Mouse (Mus musculus) midbrain, postnatal 0 days (tissue): Measurements from ENCODE around the gene Olfr45. TPM values are rescaled to one million over a fixed set of nuclear protein-coding genes. Genes with fewer than 3 reads are reported as not detected.
A peak's percentile ranks its signal among the peaks of the same experiment; 100 is the strongest.

Source experiments
- ATAC-seq: fragments of 200-750 bp; cut with Nextera tagmentation; 2 replicates; pipeline ENCODE4 v1.8.0; 2017; ENCODE audit warnings: moderate number of reproducible peaks, mild to moderate bottlenecking, moderate TSS enrichment, moderate library complexity; ENCODE audit not compliant: low FRiP score
- DNase-seq: peaks from one replicate; pipeline ENCODE4 v3.0.0-alpha.2; 2015; ENCODE audit warnings: low spot score
- H3K27ac ChIP-seq: fragments of 300-500 bp; sonication (generic); 2 replicates; pipeline ENCODE4 v1.5.1; 2014; ENCODE audit warnings: low read depth, mild to moderate bottlenecking, low read length, mixed read lengths
- H3K27me3 ChIP-seq: fragments of 300-500 bp; sonication (generic); 2 replicates; pipeline ENCODE4 v1.6.1; 2014; ENCODE audit warnings: low read length, control low read depth, mixed read lengths; ENCODE audit not compliant: insufficient read depth
- H3K36me3 ChIP-seq: fragments of 300-500 bp; sonication (generic); 2 replicates; pipeline ENCODE4 v1.6.1; 2014; ENCODE audit warnings: low read length, control low read depth, mixed read lengths; ENCODE audit not compliant: insufficient read depth
- H3K4me1 ChIP-seq: fragments of 300-500 bp; sonication (generic); 2 replicates; pipeline ENCODE4 v1.6.1; 2014; ENCODE audit warnings: mild to moderate bottlenecking, control low read depth, antibody characterized with exemption, low read length, mixed read lengths; ENCODE audit not compliant: insufficient read depth
- H3K4me2 ChIP-seq: fragments of 300-500 bp; sonication (generic); 2 replicates; pipeline ENCODE4 v1.6.1; 2014; ENCODE audit warnings: low read depth, mild to moderate bottlenecking, low read length, mixed read lengths; ENCODE audit not compliant: poor library complexity, severe bottlenecking
- H3K4me3 ChIP-seq: fragments of 300-500 bp; sonication (generic); 2 replicates; pipeline ENCODE4 v1.5.1; 2014; ENCODE audit warnings: low read depth, mild to moderate bottlenecking, low read length, moderate library complexity
- H3K9ac ChIP-seq: fragments of 300-500 bp; sonication (generic); replicated peaks from 2 replicates; pipeline ENCODE4 v1.6.1; 2014; ENCODE audit warnings: mild to moderate bottlenecking, low read length, moderate library complexity, mixed read lengths; ENCODE audit not compliant: poor library complexity, severe bottlenecking
- H3K9me3 ChIP-seq: fragments of 300-500 bp; sonication (generic); 2 replicates; pipeline ENCODE4 v1.6.1; 2016; ENCODE audit warnings: low read length, control low read depth
- CTCF ChIP-seq: IDR thresholded peaks from 2 replicates; pipeline ENCODE4 v1.5.1; 2016; ENCODE audit warnings: antibody characterized with exemption, mild to moderate bottlenecking
- WGBS: fragments of 180-500 bp; shearing (Covaris S2); extraction: QIAGEN DNeasy Blood & Tissue Kit; methylation state at CpG from one replicate; pipeline ENCODE4 v1.1.7; 2014; 5-methylcytosine and 5-hydroxymethylcytosine counted together
- polyA plus RNA-seq: library from polyadenylated mRNA; unstranded; fragments of >200 nt; fragmentation: Nextera tagmentation; extraction: Ambion mirVana; gene quantifications from 2 replicates; pipeline ENCODE4 v1.2.1, GENCODE M21; 2015
- total RNA-seq: library from RNA; depleted of rRNA; stranded (reverse); fragments of >200 nt; gene quantifications from 2 replicates; pipeline ENCODE4 v1.2.3, GENCODE M21; 2014

Gene Olfr45
- total and polyA plus RNA-seq, 2 experiments from 2014 or later = not detected

GRCm38 (mm10) chr7:140696967-140697366 lies 15.2 kb downstream of the Olfr45 start, which contains the start of gene Olfr541:
Gene Olfr541 (plus strand): TSS chr7:140697267.
- Histone ChIP-seq H3K4me2 (no peak within 1 kb of the TSS), H3K36me3 (no peaks in the 10 kb centered on the region), H3K4me3 (no peak within 1 kb of the TSS), H3K27me3 (no peaks in the 10 kb centered on the region), H3K9me3 (no peaks in the 10 kb centered on the region), H3K27ac (no peak within 1 kb of the TSS), H3K4me1 (no peaks in the 10 kb centered on the region), H3K9ac (no peak within 1 kb of the TSS)
- DNase-seq (no peak), ATAC-seq (no peak)
- no peak for TF ChIP-seq CTCF

GRCm38 (mm10) chr7:140706348-140706747 lies 24.6 kb downstream of the Olfr45 start:
- DNase-seq (peak; percentile 34), ATAC-seq (no peak)
- no peaks in the 10 kb centered on the region for H3K4me1 ChIP-seq
- no peaks in the 10 kb centered on the region for H3K9me3 ChIP-seq
- no peak overlapping the region for H3K27ac ChIP-seq
- WGBS = 31% methylated on average over 2 of the region's 2 CpGs
- no peak overlapping the region for H3K9ac ChIP-seq
- no peaks in the 10 kb centered on the region for H3K27me3 ChIP-seq
- no peak overlapping the region for H3K4me2 ChIP-seq
- H3K36me3 ChIP-seq = no peaks in the 10 kb centered on the region
- no peak for TF ChIP-seq CTCF
- no peak overlapping the region for H3K4me3 ChIP-seq

GRCm38 (mm10) chr7:140707536-140708284 lies 26.0 kb downstream of the Olfr45 start:
- Histone ChIP-seq H3K4me2 (no peak overlapping the region), H3K9ac (no peak overlapping the region), H3K4me1 (no peaks in the 10 kb centered on the region), H3K36me3 (no peaks in the 10 kb centered on the region), H3K27ac (no peak overlapping the region), H3K4me3 (no peak overlapping the region), H3K27me3 (no peaks in the 10 kb centered on the region), H3K9me3 (no peaks in the 10 kb centered on the region)
- WGBS = 80% methylated on average over 6 of the region's 6 CpGs
- DNase-seq = no peak
- no peak for ATAC-seq
- no peak for TF ChIP-seq CTCF

GRCm38 (mm10) chr7:140717155-140718055 lies 35.7 kb downstream of the Olfr45 start:
- H3K4me1 ChIP-seq = no peaks in the 10 kb centered on the region
- no peak overlapping the region for H3K27ac ChIP-seq
- no peak overlapping the region for H3K9ac ChIP-seq
- DNase-seq = no peak
- no peaks in the 10 kb centered on the region for H3K27me3 ChIP-seq
- H3K4me3 ChIP-seq = no peak overlapping the region
- 83% methylated on average over 7 of the region's 7 CpGs for WGBS
- H3K36me3 ChIP-seq = no peaks in the 10 kb centered on the region
- no peak overlapping the region for H3K4me2 ChIP-seq
- ATAC-seq = no peak
- no peaks in the 10 kb centered on the region for H3K9me3 ChIP-seq
- TF ChIP-seq CTCF = no peak

GRCm38 (mm10) chr7:140721095-140721494 lies 39.3 kb downstream of the Olfr45 start:
- Histone ChIP-seq H3K36me3 (no peaks in the 10 kb centered on the region), H3K9me3 (no peaks in the 10 kb centered on the region), H3K4me1 (no peaks in the 10 kb centered on the region), H3K4me3 (no peak overlapping the region), H3K4me2 (no peak overlapping the region), H3K27ac (no peak overlapping the region), H3K9ac (no peak overlapping the region), H3K27me3 (no peaks in the 10 kb centered on the region)
- TF ChIP-seq CTCF = no peak
- ATAC-seq (no peak), DNase-seq (no peak)
- WGBS = 78% methylated on average over 6 of the region's 6 CpGs

- Histone ChIP-seq H3K4me3 (no peak overlapping the region), H3K27ac (no peak overlapping the region), H3K27me3 (no peaks in the 10 kb centered on the region), H3K4me2 (no peak overlapping the region), H3K36me3 (no peaks in the 10 kb centered on the region), H3K9ac (no peak overlapping the region), H3K4me1 (no peaks in the 10 kb centered on the region), H3K9me3 (no peaks in the 10 kb centered on the region)
- ATAC-seq = no peak
- no peak for TF ChIP-seq CTCF
- DNase-seq = no peak
These were observed 43.8 kb downstream of the Olfr45 start for GRCm38 (mm10) chr7:140725558-140725957.
